Mouse (Mus musculus) lung, adult 10 weeks (tissue): Measurements from ENCODE around the gene Mamld1. TPM values are rescaled to one million over a fixed set of nuclear protein-coding genes. Genes with fewer than 3 reads are reported as not detected.

Source experiments
- polyA plus RNA-seq: library from polyadenylated mRNA; stranded (reverse); fragments of 350-450 nt; fragmentation: Illumina TruSeq; extraction: RNeasy Lipid Tissue Mini Kit (QIAGEN cat#74804); gene quantifications from one replicate; pipeline ENCODE4 v1.2.3, GENCODE M21; 2014; ENCODE audit warnings: low read depth, low replicate concordance; ENCODE audit not compliant: insufficient read depth

Gene Mamld1
- polyA plus RNA-seq, result 2.0 TPM

GRCm38 (mm10) chrX:71049864-71050576, at the start of gene Mamld1:
Gene Mamld1, plus strand, starts transcription at chrX:71050256.

Other genes starting within 250 kb of the Mamld1 start
- 5.0 TPM for gene Mtm1, start 160.5 kb downstream of the Mamld1 start, polyA plus RNA-seq